Mouse (Mus musculus): ENCODE measurements around the gene Dop1a. TPM values are rescaled to one million over a fixed set of nuclear protein-coding genes. Genes with fewer than 3 reads are reported as not detected.

Dop1a gene
- polyA plus RNA-seq, 1 experiment from 2014 or later: 19.3 TPM

- Histone ChIP-seq H3K36me3 (ENCODE audit: insufficient read depth) (peaks cover 13% of the 10 kb centered on the region; the same call in 1 of the 2 replicates), H3K9ac (no peak overlapping the region), H3K4me1 (ENCODE audit: insufficient read depth) (no peaks in the 10 kb centered on the region), H3K9me3 (ENCODE audit: low read depth, low read length) (no peaks in the 10 kb centered on the region), H3K27ac (ENCODE audit: low read depth) (no peak overlapping the region), H3K27me3 (ENCODE audit: insufficient read depth, low read length) (no peaks in the 10 kb centered on the region), H3K4me3 (ENCODE audit: low read depth, low read length) (no peak overlapping the region), H3K4me2 (no peak overlapping the region)
- ATAC-seq (ENCODE audit: insufficient read depth) (no peak), DNase-seq (no peak)
- WGBS: 91% methylated on average over 3 of the region's 3 CpGs
- no peak for TF ChIP-seq CTCF (IDR thresholded peaks at IDR 0.05; ENCODE audit: low read depth)
Measured at GRCm38 (mm10) chr9:86499083-86499482, 32.1 kb downstream of the Dop1a start.

- ATAC-seq (ENCODE audit: insufficient read depth): no peak
- Histone ChIP-seq H3K4me2 (no peak overlapping the region), H3K4me1 (ENCODE audit: insufficient read depth) (no peaks in the 10 kb centered on the region), H3K9me3 (ENCODE audit: low read depth, low read length) (no peaks in the 10 kb centered on the region), H3K9ac (no peak overlapping the region), H3K4me3 (ENCODE audit: low read depth, low read length) (no peak overlapping the region), H3K27me3 (ENCODE audit: insufficient read depth, low read length) (no peaks in the 10 kb centered on the region), H3K27ac (ENCODE audit: low read depth) (no peak overlapping the region), H3K36me3 (ENCODE audit: insufficient read depth) (peaks cover 7% of the 10 kb centered on the region; the same call in 1 of the 2 replicates)
- DNase-seq: no peak
- 85% methylated on average over 4 of the region's 4 CpGs for WGBS
- no peak for TF ChIP-seq CTCF (IDR thresholded peaks at IDR 0.05; ENCODE audit: low read depth)
Measured at GRCm38 (mm10) chr9:86507437-86507836, 40.5 kb downstream of the Dop1a start.

GRCm38 (mm10) chr9:86513733-86514132 lies 46.8 kb downstream of the Dop1a start:
- no peaks in the 10 kb centered on the region for H3K27me3 ChIP-seq (ENCODE audit: insufficient read depth, low read length)
- no peaks in the 10 kb centered on the region for H3K4me1 ChIP-seq (ENCODE audit: insufficient read depth)
- no peak overlapping the region for H3K9ac ChIP-seq
- no peaks in the 10 kb centered on the region for H3K9me3 ChIP-seq (ENCODE audit: low read depth, low read length)
- no peak overlapping the region for H3K4me3 ChIP-seq (ENCODE audit: low read depth, low read length)
- H3K36me3 ChIP-seq (ENCODE audit: insufficient read depth): peaks cover 39% of the 10 kb centered on the region
- TF ChIP-seq CTCF (IDR thresholded peaks at IDR 0.05; ENCODE audit: low read depth): no peak
- ATAC-seq (ENCODE audit: insufficient read depth) (no peak), DNase-seq (no peak)
- no peak overlapping the region for H3K4me2 ChIP-seq
- H3K27ac ChIP-seq (ENCODE audit: low read depth): no peak overlapping the region
- WGBS: 84% methylated on average over 5 of the region's 5 CpGs

- Histone ChIP-seq H3K36me3 (ENCODE audit: insufficient read depth) (peaks cover 43% of the 10 kb centered on the region), H3K4me3 (ENCODE audit: low read depth, low read length) (no peak overlapping the region), H3K27ac (ENCODE audit: low read depth) (no peak overlapping the region), H3K4me2 (no peak overlapping the region), H3K9ac (no peak overlapping the region), H3K9me3 (ENCODE audit: low read depth, low read length) (no peaks in the 10 kb centered on the region), H3K27me3 (ENCODE audit: insufficient read depth, low read length) (no peaks in the 10 kb centered on the region), H3K4me1 (ENCODE audit: insufficient read depth) (no peaks in the 10 kb centered on the region)
- no peak for DNase-seq
- WGBS: 82% methylated on average over 3 of the region's 3 CpGs
- TF ChIP-seq CTCF (IDR thresholded peaks at IDR 0.05; ENCODE audit: low read depth): no peak
- no peak for ATAC-seq (ENCODE audit: insufficient read depth)
Measured at GRCm38 (mm10) chr9:86514390-86514789, 47.4 kb downstream of the Dop1a start.

GRCm38 (mm10) chr9:86514798-86515197 lies 47.8 kb downstream of the Dop1a start:
- Histone ChIP-seq H3K4me1 (ENCODE audit: insufficient read depth) (no peaks in the 10 kb centered on the region), H3K27me3 (ENCODE audit: insufficient read depth, low read length) (no peaks in the 10 kb centered on the region), H3K4me2 (no peak overlapping the region), H3K9ac (no peak overlapping the region), H3K4me3 (ENCODE audit: low read depth, low read length) (no peak overlapping the region), H3K36me3 (ENCODE audit: insufficient read depth) (peaks cover 43% of the 10 kb centered on the region), H3K27ac (ENCODE audit: low read depth) (no peak overlapping the region), H3K9me3 (ENCODE audit: low read depth, low read length) (no peaks in the 10 kb centered on the region)
- no peak for ATAC-seq (ENCODE audit: insufficient read depth)
- TF ChIP-seq CTCF (IDR thresholded peaks at IDR 0.05; ENCODE audit: low read depth): no peak
- DNase-seq: no peak
- WGBS: 93% methylated on average over 4 of the region's 4 CpGs

GRCm38 (mm10) chr9:86522335-86522734 lies 55.4 kb downstream of the Dop1a start:
- peaks cover 29% of the 10 kb centered on the region for H3K36me3 ChIP-seq (ENCODE audit: insufficient read depth)

GRCm38 (mm10) chr9:86525600-86525999 lies 58.6 kb downstream of the Dop1a start:
- Histone ChIP-seq H3K9ac (no peak overlapping the region), H3K36me3 (ENCODE audit: insufficient read depth) (peaks cover 22% of the 10 kb centered on the region), H3K27me3 (ENCODE audit: insufficient read depth, low read length) (no peaks in the 10 kb centered on the region), H3K27ac (ENCODE audit: low read depth) (no peak overlapping the region), H3K4me2 (no peak overlapping the region), H3K4me1 (ENCODE audit: insufficient read depth) (no peaks in the 10 kb centered on the region), H3K4me3 (ENCODE audit: low read depth, low read length) (no peak overlapping the region), H3K9me3 (ENCODE audit: low read depth, low read length) (no peaks in the 10 kb centered on the region)
- WGBS: 37% methylated on average over 2 of the region's 2 CpGs
- no peak for DNase-seq
- ATAC-seq (ENCODE audit: insufficient read depth): no peak
- no peak for TF ChIP-seq CTCF (IDR thresholded peaks at IDR 0.05; ENCODE audit: low read depth)

More at GRCm38 (mm10) chr9:86522335-86522734, 55.4 kb downstream of the Dop1a start:
- DNase-seq (peak; percentile 36), ATAC-seq (ENCODE audit: insufficient read depth) (no peak)
- Histone ChIP-seq H3K9me3 (ENCODE audit: low read depth, low read length) (no peaks in the 10 kb centered on the region), H3K4me2 (no peak overlapping the region), H3K9ac (no peak overlapping the region), H3K27me3 (ENCODE audit: insufficient read depth, low read length) (no peaks in the 10 kb centered on the region), H3K4me1 (ENCODE audit: insufficient read depth) (no peaks in the 10 kb centered on the region), H3K27ac (ENCODE audit: low read depth) (no peak overlapping the region), H3K4me3 (ENCODE audit: low read depth, low read length) (no peak overlapping the region)
- peak; percentile 29; the same call in 1 of the 2 replicates for TF ChIP-seq CTCF (IDR thresholded peaks at IDR 0.05; ENCODE audit: low read depth)

- no peak overlapping the region for H3K9ac ChIP-seq
- H3K4me1 ChIP-seq (ENCODE audit: insufficient read depth): no peaks in the 10 kb centered on the region
- peaks cover 14% of the 10 kb centered on the region for H3K36me3 ChIP-seq (ENCODE audit: insufficient read depth)
- no peak for DNase-seq
- H3K4me3 ChIP-seq (ENCODE audit: low read depth, low read length): no peak overlapping the region
- TF ChIP-seq CTCF (IDR thresholded peaks at IDR 0.05; ENCODE audit: low read depth): no peak
- H3K27ac ChIP-seq (ENCODE audit: low read depth): no peak overlapping the region
- no peak for ATAC-seq (ENCODE audit: insufficient read depth)
- no peaks in the 10 kb centered on the region for H3K27me3 ChIP-seq (ENCODE audit: insufficient read depth, low read length)
- no peaks in the 10 kb centered on the region for H3K9me3 ChIP-seq (ENCODE audit: low read depth, low read length)
- H3K4me2 ChIP-seq: no peak overlapping the region
- WGBS: 80% methylated on average over 5 of the region's 5 CpGs
Measured at GRCm38 (mm10) chr9:86534071-86534470, 67.1 kb downstream of the Dop1a start.
